Mouse (Mus musculus): ENCODE results near the gene Gzmg. TPM values are rescaled to one million over a fixed set of nuclear protein-coding genes. Genes with fewer than 3 reads are reported as not detected.

Gene Gzmg
- polyA plus RNA-seq (2017; shearing (Covaris generic)) = not detected

GRCm38 (mm10) chr14:56159479-56159878 is at the start of gene Gzmg:
Gene Gzmg, minus strand, starts transcription at chr14:56159579.

GRCm38 (mm10) chr14:56174499-56174898 is 15.1 kb upstream of the Gzmg start, which contains the start of gene Gzmn:
Gene Gzmn, minus strand, starts transcription at chr14:56174599.

GRCm38 (mm10) chr14:56132508-56132907 is 26.9 kb downstream of the Gzmg start, which contains the start of gene Gzmd:
Gene Gzmd, minus strand, starts transcription at chr14:56132608.

GRCm38 (mm10) chr14:56120525-56120924 is 38.9 kb downstream of the Gzmg start, which contains the start of gene Gzme:
Gene Gzme, minus strand, starts transcription at chr14:56120625.

Other genes with a start within 250 kb of the Gzmg start
- not detected for gene Cma1, start 214.9 kb downstream of the Gzmg start, polyA plus RNA-seq (2017; shearing (Covaris generic))
- gene Cma2, start 208.6 kb downstream of the Gzmg start, polyA plus RNA-seq (2017; shearing (Covaris generic)) = not detected
- under 1 TPM in 1 of 2 experiments, not detected in 1; 0.41 TPM for gene Mcpt1, start 141.6 kb downstream of the Gzmg start, polyA plus RNA-seq (2017; shearing (Covaris generic))
- not detected for gene Mcpt9, start 129.1 kb downstream of the Gzmg start, polyA plus RNA-seq (2017; shearing (Covaris generic))
- gene Mcpt2, start 117.5 kb downstream of the Gzmg start, polyA plus RNA-seq (2017; shearing (Covaris generic)) = not detected
- gene Mcpt4, start 97.3 kb downstream of the Gzmg start, polyA plus RNA-seq (2017; shearing (Covaris generic)) = 1 to 10 TPM in 1 of 2 experiments, not detected in 1; 1.6 TPM
- gene Mcpt8, start 74.3 kb downstream of the Gzmg start, polyA plus RNA-seq (2017; shearing (Covaris generic)) = not detected
- not detected for gene Ctsg, start 57.0 kb downstream of the Gzmg start, polyA plus RNA-seq (2017; shearing (Covaris generic))
- not detected for gene Gzme, start 39.0 kb downstream of the Gzmg start, polyA plus RNA-seq (2017; shearing (Covaris generic))
- gene Gzmd, start 27.0 kb downstream of the Gzmg start, polyA plus RNA-seq (2017; shearing (Covaris generic)) = not detected
- gene Gzmn, start 15.0 kb upstream of the Gzmg start, polyA plus RNA-seq (2017; shearing (Covaris generic)) = not detected
- under 1 TPM in 1 of 2 experiments, not detected in 1; 0.51 TPM for gene Gzmf, start 51.8 kb upstream of the Gzmg start, polyA plus RNA-seq (2017; shearing (Covaris generic))
- gene Gzmc, start 75.1 kb upstream of the Gzmg start, polyA plus RNA-seq (2017; shearing (Covaris generic)) = 10 to 100 TPM in 1 of 2 experiments, 1 to 10 TPM in 1; 4.5 to 12.1 TPM
- gene Gzmb, start 102.7 kb upstream of the Gzmg start, polyA plus RNA-seq (2017; shearing (Covaris generic)) = 100 to 1,000 TPM in 1 of 2 experiments, 10 to 100 TPM in 1; 63.8 to 416 TPM
- under 1 TPM in 1 of 2 experiments, not detected in 1; 0.06 TPM for gene Atp12a, start 205.5 kb upstream of the Gzmg start, polyA plus RNA-seq (2017; shearing (Covaris generic))
- gene Rnf17, start 243.0 kb upstream of the Gzmg start, polyA plus RNA-seq (2017; shearing (Covaris generic)) = under 1 TPM in 1 of 2 experiments, not detected in 1; 0.60 TPM